Mouse (Mus musculus): Measurements from ENCODE around the gene Csta1. TPM values are rescaled to one million over a fixed set of nuclear protein-coding genes. Genes with fewer than 3 reads are reported as not detected.

Csta1 gene
- polyA plus RNA-seq, 1 experiment: not detected

DNA sequence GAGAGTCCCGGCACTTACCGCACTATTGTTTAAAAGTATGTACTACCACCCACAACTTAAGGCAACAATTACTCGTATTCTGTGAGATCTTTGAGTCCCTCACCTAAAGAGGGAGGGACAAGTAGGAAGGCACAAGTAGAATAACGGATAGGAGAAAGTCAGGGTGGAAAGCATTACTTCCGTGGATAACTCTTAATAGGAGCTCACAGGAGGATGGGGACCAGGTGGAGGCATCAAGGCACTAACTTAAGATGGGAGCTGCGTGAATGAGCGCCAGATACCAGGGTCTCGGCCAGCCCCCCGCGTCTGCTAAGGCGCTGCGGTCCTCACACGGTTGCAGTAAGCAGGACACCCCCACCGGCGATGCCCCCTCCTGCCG lies 60.0 kb downstream of the Csta1 start:
- H3K27ac ChIP-seq (ENCODE audit: insufficient read depth, low read depth, low read length): no peak overlapping the region; the same call in 1 of the 2 replicates
- H3K4me1 ChIP-seq (ENCODE audit: control insufficient read depth, insufficient read depth, low read length): peaks cover 36% of the 10 kb centered on the region
- peak overlapping the region; percentile 85 for H3K4me3 ChIP-seq (ENCODE audit: insufficient read depth, low read length)
- no peak for TF ChIP-seq POLR2A (IDR thresholded peaks at IDR 0.05; ENCODE audit: borderline replicate concordance, low read depth, low read length)
- no peak for TF ChIP-seq CTCF (IDR thresholded peaks at IDR 0.05; ENCODE audit: low read depth, low read length)

Other genes starting within 250 kb of the Csta1 start
- gene Parp9, start 192.8 kb downstream of the Csta1 start, polyA plus RNA-seq (2012; ENCODE audit: insufficient read depth, insufficient read length, missing spikeins): 72.8 and 78.7 TPM in 2 replicates
- gene Dtx3l, start 192.1 kb downstream of the Csta1 start, polyA plus RNA-seq (2012; ENCODE audit: insufficient read depth, insufficient read length, missing spikeins): 63.1 and 64.2 TPM in 2 replicates
- gene Kpna1, start 152.5 kb downstream of the Csta1 start, polyA plus RNA-seq (2012; ENCODE audit: insufficient read depth, insufficient read length, missing spikeins): 23.4 and 26.4 TPM in 2 replicates
- gene Wdr5b, start 90.1 kb downstream of the Csta1 start, polyA plus RNA-seq (2012; ENCODE audit: insufficient read depth, insufficient read length, missing spikeins): 5.5 and 6.9 TPM in 2 replicates
- 49.2 and 57.1 TPM in 2 replicates for gene Fam162a, start 59.6 kb downstream of the Csta1 start, polyA plus RNA-seq (2012; ENCODE audit: insufficient read depth, insufficient read length, missing spikeins)
- 19.6 and 33.8 TPM in 2 replicates for gene Ccdc58, start 59.6 kb downstream of the Csta1 start, polyA plus RNA-seq (2012; ENCODE audit: insufficient read depth, insufficient read length, missing spikeins)
- gene Stfa2l1, start 25.6 kb upstream of the Csta1 start, polyA plus RNA-seq (2012; ENCODE audit: insufficient read depth, insufficient read length, missing spikeins): not detected in 2 replicates
- 0.43 TPM in 1 of 2 replicates, not detected in the other for gene Gm5483, start 53.0 kb upstream of the Csta1 start, polyA plus RNA-seq (2012; ENCODE audit: insufficient read depth, insufficient read length, missing spikeins)
- gene Gm5416, start 79.2 kb upstream of the Csta1 start, polyA plus RNA-seq (2012; ENCODE audit: insufficient read depth, insufficient read length, missing spikeins): not detected in 2 replicates
- not detected in 2 replicates for gene 2010005H15Rik, start 90.2 kb upstream of the Csta1 start, polyA plus RNA-seq (2012; ENCODE audit: insufficient read depth, insufficient read length, missing spikeins)
- gene Stfa1, start 145.7 kb upstream of the Csta1 start, polyA plus RNA-seq (2012; ENCODE audit: insufficient read depth, insufficient read length, missing spikeins): not detected in 2 replicates
- not detected in 2 replicates for gene BC117090, start 203.1 kb upstream of the Csta1 start, polyA plus RNA-seq (2012; ENCODE audit: insufficient read depth, insufficient read length, missing spikeins)
- not detected in 2 replicates for gene BC100530, start 236.5 kb upstream of the Csta1 start, polyA plus RNA-seq (2012; ENCODE audit: insufficient read depth, insufficient read length, missing spikeins)